Mouse (Mus musculus) lung, embryonic 14.5 days (tissue): ENCODE data around the gene St6galnac6. TPM values are rescaled to one million over a fixed set of nuclear protein-coding genes. Genes with fewer than 3 reads are reported as not detected.

Experiments
- ATAC-seq: fragments of 200-750 bp; cut with Nextera tagmentation; 2 replicates; pipeline ENCODE4 v1.8.0; 2017; ENCODE audit warnings: mild to moderate bottlenecking, moderate TSS enrichment, moderate library complexity; ENCODE audit not compliant: insufficient read depth
- DNase-seq: peaks from one replicate; pipeline ENCODE4 v3.0.0-alpha.2; 2015
- H3K27ac ChIP-seq: fragments of 300-500 bp; sonication (generic); 2 replicates; pipeline ENCODE4 v1.5.1; 2014; ENCODE audit warnings: low read depth, mild to moderate bottlenecking, moderate library complexity
- H3K27me3 ChIP-seq: fragments of 300-500 bp; sonication (generic); 2 replicates; pipeline ENCODE4 v1.6.1; 2014; ENCODE audit warnings: low read length, control low read depth; ENCODE audit not compliant: insufficient read depth
- H3K36me3 ChIP-seq: fragments of 300-500 bp; sonication (generic); 2 replicates; pipeline ENCODE4 v1.6.1; 2014; ENCODE audit warnings: control low read depth; ENCODE audit not compliant: insufficient read depth
- H3K4me1 ChIP-seq: fragments of 300-500 bp; sonication (generic); 2 replicates; pipeline ENCODE4 v1.6.1; 2014; ENCODE audit warnings: antibody characterized with exemption, control low read depth; ENCODE audit not compliant: insufficient read depth
- H3K4me2 ChIP-seq: fragments of 300-500 bp; sonication (generic); 2 replicates; pipeline ENCODE4 v1.6.1; 2014; ENCODE audit warnings: mild to moderate bottlenecking
- H3K4me3 ChIP-seq: fragments of 300-500 bp; sonication (generic); 2 replicates; pipeline ENCODE4 v1.5.1; 2014; ENCODE audit warnings: low read depth, low read length
- H3K9ac ChIP-seq: fragments of 300-500 bp; sonication (generic); 2 replicates; pipeline ENCODE4 v1.6.1; 2014
- H3K9me3 ChIP-seq: fragments of 300-500 bp; sonication (generic); 2 replicates; pipeline ENCODE4 v1.6.1; 2016; ENCODE audit warnings: low read depth, low read length, control low read depth
- CTCF ChIP-seq: IDR thresholded peaks from 2 replicates; pipeline ENCODE4 v1.5.1; 2016; ENCODE audit warnings: antibody characterized with exemption, low read depth
- WGBS: fragments of 180-500 bp; shearing (Covaris S2); extraction: QIAGEN DNeasy Blood & Tissue Kit; methylation state at CpG from one replicate; pipeline ENCODE4 v1.1.7; 2014; 5-methylcytosine and 5-hydroxymethylcytosine counted together
- polyA plus RNA-seq: library from polyadenylated mRNA; unstranded; fragments of >200 nt; fragmentation: Nextera tagmentation; extraction: Ambion mirVana; gene quantifications from 2 replicates; pipeline ENCODE4 v1.2.1, GENCODE M21; 2014

Gene St6galnac6
- polyA plus RNA-seq, 1 experiment from 2014 or later: 11.1 TPM

- 38% methylated on average over 4 of the region's 4 CpGs for WGBS
- H3K27me3 ChIP-seq: no peaks in the 10 kb centered on the region
- no peak overlapping the region for H3K4me2 ChIP-seq
- ATAC-seq (no peak), DNase-seq (peak; percentile 88)
- peaks cover 66% of the 10 kb centered on the region for H3K36me3 ChIP-seq
- TF ChIP-seq CTCF: peak; percentile 93
- no peak overlapping the region for H3K9ac ChIP-seq
- H3K4me1 ChIP-seq: peaks cover 2% of the 10 kb centered on the region; the same call in 1 of the 2 replicates
- H3K9me3 ChIP-seq: no peaks in the 10 kb centered on the region
- no peak overlapping the region for H3K4me3 ChIP-seq
- no peak overlapping the region for H3K27ac ChIP-seq
Measured at GRCm38 (mm10) chr2:32566536-32567063, 32.9 kb upstream of the St6galnac6 start.

- no peak overlapping the region for H3K9ac ChIP-seq
- peaks cover 3% of the 10 kb centered on the region; the same call in 1 of the 2 replicates for H3K4me1 ChIP-seq
- TF ChIP-seq CTCF: no peak
- H3K36me3 ChIP-seq: peaks cover 63% of the 10 kb centered on the region
- no peak overlapping the region for H3K27ac ChIP-seq
- DNase-seq (peak; percentile 17), ATAC-seq (no peak)
- H3K4me2 ChIP-seq: no peak overlapping the region
- no peaks in the 10 kb centered on the region for H3K9me3 ChIP-seq
- 58% methylated on average over 5 of the region's 5 CpGs for WGBS
- no peak overlapping the region for H3K4me3 ChIP-seq
- H3K27me3 ChIP-seq: no peaks in the 10 kb centered on the region
Measured at GRCm38 (mm10) chr2:32568149-32568548, 31.4 kb upstream of the St6galnac6 start.

GRCm38 (mm10) chr2:32568941-32569340 is 30.6 kb upstream of the St6galnac6 start:
- no peaks in the 10 kb centered on the region for H3K9me3 ChIP-seq
- no peak overlapping the region for H3K27ac ChIP-seq
- no peak overlapping the region for H3K9ac ChIP-seq
- DNase-seq (no peak), ATAC-seq (no peak)
- peaks cover 59% of the 10 kb centered on the region for H3K36me3 ChIP-seq
- no peaks in the 10 kb centered on the region for H3K27me3 ChIP-seq
- no peak overlapping the region for H3K4me2 ChIP-seq
- H3K4me1 ChIP-seq: peaks cover 3% of the 10 kb centered on the region; the same call in 1 of the 2 replicates
- TF ChIP-seq CTCF: no peak
- 86% methylated on average over 3 of the region's 3 CpGs for WGBS
- H3K4me3 ChIP-seq: no peak overlapping the region

- Histone ChIP-seq H3K36me3 (peaks cover 40% of the 10 kb centered on the region), H3K27me3 (no peaks in the 10 kb centered on the region), H3K9me3 (no peaks in the 10 kb centered on the region), H3K4me1 (peaks cover 3% of the 10 kb centered on the region; the same call in 1 of the 2 replicates), H3K9ac (peak within 1 kb of the TSS; percentile 61), H3K4me3 (peak within 1 kb of the TSS; percentile 75), H3K4me2 (peak within 1 kb of the TSS; percentile 74), H3K27ac (peak within 1 kb of the TSS; percentile 25; the same call in 1 of the 2 replicates)
- ATAC-seq: peak; percentile 81
- DNase-seq: peak; percentile 97
- 0 out of 2 replicates have a peak, but pooled peaks have one; percentile 2 for TF ChIP-seq CTCF
- under 1% methylated on average over 36 of the region's 36 CpGs for WGBS
Measured at GRCm38 (mm10) chr2:32570698-32571494, 28.6 kb upstream of the St6galnac6 start, which contains the start of gene Dpm2. Dpm2 (plus strand) TSS chr2:32570858.

- Histone ChIP-seq H3K4me2 (no peak overlapping the region), H3K4me3 (no peak overlapping the region)
- 86% methylated on average over 11 of the region's 11 CpGs for WGBS
Measured at GRCm38 (mm10) chr2:32572196-32572595, 27.3 kb upstream of the St6galnac6 start.

GRCm38 (mm10) chr2:32574497-32574896 is 25.0 kb upstream of the St6galnac6 start, which contains the start of gene Pip5kl1:
Pip5kl1 (plus strand) TSS chr2:32574797.
- Histone ChIP-seq H3K27ac (no peak within 1 kb of the TSS), H3K4me1 (peaks cover 3% of the 10 kb centered on the region; the same call in 1 of the 2 replicates), H3K4me3 (peak within 1 kb of the TSS; percentile 40), H3K9ac (0 out of 2 replicates have a peak within 1 kb of the TSS, but pooled peaks have one; percentile 20), H3K4me2 (peak within 1 kb of the TSS; percentile 85), H3K27me3 (0 out of 2 replicates have a peak, but pooled peaks cover 9% of the 10 kb centered on the region), H3K9me3 (no peaks in the 10 kb centered on the region), H3K36me3 (peaks cover 11% of the 10 kb centered on the region; the same call in 1 of the 2 replicates)
- DNase-seq (no peak), ATAC-seq (no peak)
- 74% methylated on average over 6 of the region's 6 CpGs for WGBS
- no peak for TF ChIP-seq CTCF

More at GRCm38 (mm10) chr2:32572196-32572595, 27.3 kb upstream of the St6galnac6 start:
- Histone ChIP-seq H3K36me3 (peaks cover 28% of the 10 kb centered on the region), H3K27ac (no peak overlapping the region), H3K27me3 (no peaks in the 10 kb centered on the region), H3K4me1 (peaks cover 3% of the 10 kb centered on the region; the same call in 1 of the 2 replicates), H3K9me3 (no peaks in the 10 kb centered on the region), H3K9ac (no peak overlapping the region)
- ATAC-seq (no peak), DNase-seq (no peak)
- TF ChIP-seq CTCF: no peak
